Mouse (Mus musculus): ENCODE results near the gene St5.

DNA sequence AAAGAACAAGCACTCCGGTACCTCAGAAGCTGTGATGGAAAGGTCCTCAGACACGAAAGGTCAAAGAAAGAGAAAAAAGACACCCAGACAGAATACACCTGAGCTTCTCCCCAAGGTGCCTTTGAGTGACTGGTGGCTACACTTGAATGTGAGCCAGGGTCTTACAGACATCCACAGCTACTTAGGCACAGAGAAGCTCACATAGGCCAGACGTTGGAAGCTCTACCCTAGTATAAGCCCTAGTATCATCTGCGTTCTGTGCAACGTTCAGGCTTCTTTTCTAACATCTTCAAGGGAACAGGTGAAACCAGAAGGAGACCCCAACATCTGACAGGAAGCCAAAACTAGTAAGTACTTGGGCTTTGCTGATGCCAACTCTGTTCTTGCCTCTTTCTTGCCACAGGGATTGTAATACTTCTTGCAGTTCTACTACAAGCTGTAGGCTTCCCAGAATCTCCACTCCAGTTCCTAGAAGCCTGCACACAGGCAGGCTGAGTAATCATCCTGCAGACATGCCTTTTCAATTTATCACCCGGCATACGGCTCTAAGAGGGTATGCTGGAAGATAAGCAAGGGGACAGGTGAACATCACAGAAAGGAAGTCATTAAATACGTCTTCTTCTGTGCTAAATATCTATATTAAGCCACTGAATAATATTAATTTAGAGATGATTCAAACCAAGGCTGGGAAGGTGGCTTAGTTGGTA is 67.2 kb downstream of the St5 start:
- TF ChIP-seq CTCF (IDR thresholded peaks at IDR 0.05; ENCODE audit: insufficient read depth, low read length) = no peak
- TF ChIP-seq POLR2A (IDR thresholded peaks at IDR 0.05; ENCODE audit: borderline replicate concordance, extremely low read depth, low read depth, low read length) = no peak
